In the genomic region with DNA sequence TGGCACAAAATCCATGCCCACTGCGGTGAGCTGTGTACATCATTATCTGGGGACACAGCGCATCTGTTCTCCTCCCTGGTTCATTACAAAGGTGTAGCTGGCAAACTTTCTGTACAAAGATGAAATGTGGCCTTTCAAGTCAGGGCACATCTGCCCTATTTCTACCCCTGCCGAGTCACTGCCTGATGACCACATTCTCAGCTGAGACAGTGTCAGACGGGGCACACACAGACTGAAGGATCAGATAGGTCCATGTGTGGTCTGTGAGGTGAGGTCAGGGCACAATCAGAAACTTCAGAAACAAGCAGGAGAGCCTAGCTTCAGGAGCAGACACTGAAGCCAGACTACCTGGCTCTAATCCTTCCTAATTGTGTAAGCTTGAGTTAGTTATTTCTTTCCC, we compare ENCODE assay signal across 14 mouse cellular contexts.
"Had no signal": no experiment of that assay in that cellular context is flagged by ENCODE, and none has a peak within 500 bp of the region (broad histone marks: within the 10 kb centered on the region; RNA-seq: fewer than 3 reads in every experiment).

No protein-coding gene starts in this region.

- H3K27me3 ChIP-seq: neural tube, embryonic 12.5 days had no signal

- H3K36me3 ChIP-seq: neural tube, embryonic 12.5 days had no signal

- H3K27ac ChIP-seq: liver, embryonic 14.5 days; neural tube, embryonic 12.5 days had no signal

- DNase-seq: lung, adult 18-20 months; lung, embryonic 14.5 days; lung, postnatal 10 days; lung, postnatal 4 days; midbrain, embryonic 14.5 days; right cerebral cortex, postnatal 14 days; right cerebral cortex, postnatal 4 days; spleen, adult 18-20 months; thymus, adult 18-20 months; thymus, postnatal 36 days had no signal

- H3K9ac ChIP-seq: liver, embryonic 14.5 days; lung, embryonic 14.5 days; neural tube, embryonic 12.5 days had no signal

- H3K4me1 ChIP-seq: neural tube, embryonic 12.5 days had no signal

- H3K9me3 ChIP-seq: megakaryocyte, embryonic 14.5 days; neural tube, embryonic 12.5 days had no signal

- H3K4me2 ChIP-seq: lung, embryonic 14.5 days; midbrain, embryonic 11.5 days; neural tube, embryonic 12.5 days had no signal

- H3K4me3 ChIP-seq: megakaryocyte, embryonic 14.5 days; neural tube, embryonic 12.5 days had no signal
